Mouse (Mus musculus) large intestine, adult 2 months (tissue): ENCODE measurements at regions not wholly inside any gene's neighbourhood (a gene's known extent, or its start where the extent isn't known, plus 50 kb on each side); places are given as distances from the start of the nearest gene placed in this dataset.

Experiments used
- DNase-seq: peaks from one replicate; pipeline ENCODE4 v3.0.0-alpha.2; 2012; ENCODE audit warnings: low read depth, low spot score
- WGBS: fragments of 180-500 bp; shearing (Covaris S2); methylation state at CpG from one replicate; pipeline ENCODE4 v1.1.7; 2018; 5-methylcytosine and 5-hydroxymethylcytosine counted together

GRCm38 (mm10) chr3:41480186-41480585 lies 75.3 kb upstream of the Jade1 start:
- DNase-seq: no peak
- WGBS: 70% methylated on average over 3 of the region's 3 CpGs

- 52% methylated on average over 2 of the region's 2 CpGs for WGBS
- no peak for DNase-seq
Observed at GRCm38 (mm10) chr3:41478971-41479370, 76.6 kb upstream of the Jade1 start.

GRCm38 (mm10) chr3:41476516-41476915 lies 79.0 kb upstream of the Jade1 start:
- 93% methylated on average over 6 of the region's 6 CpGs for WGBS

GRCm38 (mm10) chr3:41472586-41472985 lies 82.9 kb upstream of the Jade1 start:
- WGBS: 91% methylated on average over 3 of the region's 3 CpGs
- no peak for DNase-seq

More at GRCm38 (mm10) chr3:41476516-41476915, 79.0 kb upstream of the Jade1 start:
- no peak for DNase-seq

GRCm38 (mm10) chr3:41469106-41469505 lies 86.4 kb upstream of the Jade1 start:
- DNase-seq: no peak
- 67% methylated on average over 6 of the region's 6 CpGs for WGBS

GRCm38 (mm10) chr3:41467857-41468256 lies 87.7 kb upstream of the Jade1 start:
- 63% methylated on average over 1 of the region's 1 CpGs for WGBS

GRCm38 (mm10) chr3:41465893-41466292 lies 89.6 kb upstream of the Jade1 start:
- WGBS: 51% methylated on average over 2 of the region's 2 CpGs
- no peak for DNase-seq

More at GRCm38 (mm10) chr3:41467857-41468256, 87.7 kb upstream of the Jade1 start:
- no peak for DNase-seq

GRCm38 (mm10) chr3:41462953-41463644 lies 92.4 kb upstream of the Jade1 start:
- DNase-seq: no peak
- WGBS: 55% methylated on average over 11 of the region's 11 CpGs

- 95% methylated on average over 4 of the region's 4 CpGs for WGBS
Observed at GRCm38 (mm10) chr3:41460131-41460530, 95.4 kb upstream of the Jade1 start.

GRCm38 (mm10) chr3:41458156-41458555 lies 97.4 kb upstream of the Jade1 start:
- WGBS: 97% methylated on average over 6 of the region's 6 CpGs
- no peak for DNase-seq

More at GRCm38 (mm10) chr3:41460131-41460530, 95.4 kb upstream of the Jade1 start:
- no peak for DNase-seq

- DNase-seq: no peak
- 77% methylated on average over 3 of the region's 3 CpGs for WGBS
Observed at GRCm38 (mm10) chr3:41453525-41453924, 102.0 kb upstream of the Jade1 start.

- DNase-seq: no peak
- WGBS: 38% methylated on average over 3 of the region's 3 CpGs
Observed at GRCm38 (mm10) chr3:41452716-41453090, 102.8 kb upstream of the Jade1 start.

- DNase-seq: peak; percentile 91
- 34% methylated on average over 3 of the region's 3 CpGs for WGBS
Observed at GRCm38 (mm10) chr3:41452020-41452715, 103.4 kb upstream of the Jade1 start.

- WGBS: 86% methylated on average over 1 of the region's 1 CpGs
- no peak for DNase-seq
Observed at GRCm38 (mm10) chr3:41450696-41451095, 104.8 kb upstream of the Jade1 start.

GRCm38 (mm10) chr3:41444243-41444753 lies 111.2 kb upstream of the Jade1 start:
- 91% methylated on average over 9 of the region's 9 CpGs for WGBS
- DNase-seq: no peak

- 65% methylated on average over 8 of the region's 8 CpGs for WGBS
- no peak for DNase-seq
Observed at GRCm38 (mm10) chr3:41436238-41436637, 119.3 kb upstream of the Jade1 start.

- 26% methylated on average over 3 of the region's 3 CpGs for WGBS
- no peak for DNase-seq
Observed at GRCm38 (mm10) chr3:41433106-41433505, 122.4 kb upstream of the Jade1 start.

GRCm38 (mm10) chr3:41432376-41432775 lies 123.2 kb upstream of the Jade1 start:
- no peak for DNase-seq
- 39% methylated on average over 5 of the region's 5 CpGs for WGBS

GRCm38 (mm10) chr3:41430191-41430590 lies 125.3 kb upstream of the Jade1 start:
- WGBS: 42% methylated on average over 3 of the region's 3 CpGs
- DNase-seq: no peak

- WGBS: 73% methylated on average over 3 of the region's 3 CpGs
- DNase-seq: no peak
Observed at GRCm38 (mm10) chr3:41426946-41427345, 128.6 kb upstream of the Jade1 start.

- DNase-seq: no peak
- 93% methylated on average over 8 of the region's 8 CpGs for WGBS
Observed at GRCm38 (mm10) chr3:41425863-41426262, 129.7 kb upstream of the Jade1 start.
